Mouse (Mus musculus) testis, adult 2 months (tissue): ENCODE results near the gene Mitf. TPM values are rescaled to one million over a fixed set of nuclear protein-coding genes. Genes with fewer than 3 reads are reported as not detected.

ENCODE experiments used
- H3K27ac ChIP-seq: fragments of 200-500 bp; 2 replicates; pipeline ENCODE4 v1.5.1; 2012; ENCODE audit warnings: low read depth, low read length; ENCODE audit not compliant: control insufficient read depth, insufficient read depth
- H3K27me3 ChIP-seq: fragments of 200-500 bp; 2 replicates; pipeline ENCODE4 v1.6.1; 2012; ENCODE audit warnings: mild to moderate bottlenecking, low read length, moderate library complexity; ENCODE audit not compliant: control insufficient read depth, insufficient read depth
- H3K36me3 ChIP-seq: fragments of 200-500 bp; 2 replicates; pipeline ENCODE4 v1.6.1; 2012; ENCODE audit warnings: mild to moderate bottlenecking, low read length; ENCODE audit not compliant: control insufficient read depth, insufficient read depth
- H3K4me1 ChIP-seq: fragments of 200-500 bp; 2 replicates; pipeline ENCODE4 v1.6.1; 2012; ENCODE audit warnings: low read length; ENCODE audit not compliant: control insufficient read depth, insufficient read depth
- H3K4me3 ChIP-seq: fragments of 200-500 bp; 2 replicates; pipeline ENCODE4 v1.5.1; 2012; ENCODE audit warnings: low read depth, mild to moderate bottlenecking, low read length, moderate library complexity, mixed read lengths; ENCODE audit not compliant: control insufficient read depth
- CTCF ChIP-seq: fragments of 200-500 bp; IDR thresholded peaks from 2 replicates; pipeline ENCODE4 v1.5.1; 2012; ENCODE audit warnings: low read depth, mild to moderate bottlenecking, inconsistent platforms, low read length, moderate library complexity; ENCODE audit not compliant: control insufficient read depth, insufficient read depth, insufficient replicate concordance
- POLR2A ChIP-seq: fragments of 200-500 bp; IDR thresholded peaks from 2 replicates; pipeline ENCODE4 v1.6.1; 2012; ENCODE audit warnings: low read depth, mild to moderate bottlenecking, inconsistent platforms, low read length, moderate library complexity; ENCODE audit not compliant: control insufficient read depth
- polyA plus RNA-seq: library from polyadenylated mRNA; depleted of rRNA; stranded (reverse); fragments of >200 nt; gene quantifications from 2 replicates; pipeline ENCODE4 v1.2.3, GENCODE M21; 2012; rRNA removed

Mitf gene
- polyA plus RNA-seq, 1 experiment, result 0.72 TPM

- H3K36me3 ChIP-seq, result no peaks in the 10 kb centered on the region
- no peak overlapping the region for H3K27ac ChIP-seq
- H3K4me3 ChIP-seq, result no peak overlapping the region
- no peaks in the 10 kb centered on the region for H3K27me3 ChIP-seq
- H3K4me1 ChIP-seq, result no peaks in the 10 kb centered on the region
- TF ChIP-seq CTCF (no peak), POLR2A (no peak)
These were observed 242.0 kb downstream of the Mitf start for GRCm38 (mm10) chr6:98048671-98049438.

- no peaks in the 10 kb centered on the region for H3K27me3 ChIP-seq
- TF ChIP-seq CTCF (no peak), POLR2A (no peak)
- H3K4me3 ChIP-seq, result no peak overlapping the region
- no peaks in the 10 kb centered on the region for H3K4me1 ChIP-seq
- H3K36me3 ChIP-seq, result no peaks in the 10 kb centered on the region
- H3K27ac ChIP-seq, result no peak overlapping the region
These were observed 242.7 kb downstream of the Mitf start for GRCm38 (mm10) chr6:98049551-98049950.

GRCm38 (mm10) chr6:98061878-98062277, 255.0 kb downstream of the Mitf start:
- no peaks in the 10 kb centered on the region for H3K36me3 ChIP-seq
- H3K4me3 ChIP-seq, result no peak overlapping the region
- TF ChIP-seq CTCF (no peak), POLR2A (no peak)
- peaks cover 5% of the 10 kb centered on the region; the same call in 1 of the 2 replicates for H3K4me1 ChIP-seq
- H3K27me3 ChIP-seq, result no peaks in the 10 kb centered on the region
- H3K27ac ChIP-seq, result no peak overlapping the region

GRCm38 (mm10) chr6:98064926-98065325, 258.1 kb downstream of the Mitf start:
- no peak overlapping the region for H3K4me3 ChIP-seq
- no peaks in the 10 kb centered on the region for H3K36me3 ChIP-seq
- H3K27ac ChIP-seq, result no peak overlapping the region
- peaks cover 5% of the 10 kb centered on the region; the same call in 1 of the 2 replicates for H3K4me1 ChIP-seq
- TF ChIP-seq CTCF (no peak), POLR2A (no peak)
- no peaks in the 10 kb centered on the region for H3K27me3 ChIP-seq

- no peaks in the 10 kb centered on the region for H3K36me3 ChIP-seq
- no peak overlapping the region for H3K4me3 ChIP-seq
- H3K4me1 ChIP-seq, result peaks cover 5% of the 10 kb centered on the region; the same call in 1 of the 2 replicates
- no peaks in the 10 kb centered on the region for H3K27me3 ChIP-seq
- TF ChIP-seq CTCF, result no peak
- TF ChIP-seq POLR2A, result no peak
- H3K27ac ChIP-seq, result no peak overlapping the region
These were observed 259.6 kb downstream of the Mitf start for GRCm38 (mm10) chr6:98066420-98066819.

Other genes with a start within 250 kb of the Mitf start
- gene Frmd4b, start 189.5 kb upstream of the Mitf start, polyA plus RNA-seq, result 6.8 and 7.9 TPM in 2 replicates